Mouse (Mus musculus) myocyte (in vitro differentiated cells): ENCODE results near the gene Pigk. TPM values are rescaled to one million over a fixed set of nuclear protein-coding genes. Genes with fewer than 3 reads are reported as not detected.

Experiments used
- H3K27me3 ChIP-seq: one replicate; pipeline ENCODE4 v1.6.1; 2011; ENCODE audit not compliant: control insufficient read depth, insufficient read depth, insufficient read length
- H3K36me3 ChIP-seq: one replicate; pipeline ENCODE4 v1.6.1; 2011; ENCODE audit not compliant: control insufficient read depth, insufficient read depth
- H3K4me2 ChIP-seq: one replicate; pipeline ENCODE4 v1.6.1; 2011; ENCODE audit warnings: low read depth, control low read depth
- H3K4me3 ChIP-seq: one replicate; pipeline ENCODE4 v1.5.1; 2011; ENCODE audit warnings: mild to moderate bottlenecking, control low read depth, moderate library complexity
- H3K79me2 ChIP-seq: one replicate; pipeline ENCODE4 v1.6.1; 2011; ENCODE audit not compliant: control insufficient read depth, insufficient read depth
- H3ac ChIP-seq: one replicate; pipeline ENCODE4 v1.6.1; 2011; ENCODE audit not compliant: control insufficient read depth, insufficient read length
- CEBPB ChIP-seq: IDR thresholded peaks from 2 replicates; pipeline ENCODE4 v1.6.1; 2011; ENCODE audit warnings: mild to moderate bottlenecking, moderate library complexity; ENCODE audit not compliant: poor library complexity, insufficient read depth, severe bottlenecking
- E2F4 ChIP-seq: IDR thresholded peaks from one replicate; pipeline ENCODE4 v1.6.1; 2011; ENCODE audit warnings: mild to moderate bottlenecking, control low read depth, moderate library complexity; ENCODE audit not compliant: insufficient read depth
- MAX ChIP-seq: IDR thresholded peaks from one replicate; pipeline ENCODE4 v1.6.1; 2011; ENCODE audit warnings: low read depth, mild to moderate bottlenecking, control low read depth
- MYOD1 ChIP-seq, 3 experiments: IDR thresholded peaks; one replicate each; pipeline ENCODE4 v1.6.1; 2011; ENCODE audit warnings: control low read depth in 2 of 3, low read depth in 2 of 3, mild to moderate bottlenecking in 2 of 3, moderate library complexity in 1 of 3; ENCODE audit not compliant: insufficient read length in 2 of 3, control insufficient read depth in 1 of 3
- MYOG ChIP-seq, 3 experiments: IDR thresholded peaks; one replicate each; pipeline ENCODE4 v1.6.1; 2011; ENCODE audit warnings: control low read depth in 2 of 3, low read depth in 2 of 3, mild to moderate bottlenecking in 2 of 3; ENCODE audit not compliant: insufficient read length in 2 of 3, control insufficient read depth in 1 of 3, insufficient read depth in 1 of 3
- POLR2A ChIP-seq: IDR thresholded peaks from one replicate; pipeline ENCODE4 v1.6.1; 2011; ENCODE audit warnings: low read depth, mild to moderate bottlenecking, control low read depth, moderate library complexity; ENCODE audit not compliant: insufficient read length
- POLR2AphosphoS2 ChIP-seq: IDR thresholded peaks from one replicate; pipeline ENCODE4 v1.6.1; 2011; ENCODE audit warnings: low read depth, control low read depth; ENCODE audit not compliant: insufficient read length
- REST ChIP-seq: IDR thresholded peaks from one replicate; pipeline ENCODE4 v1.6.1; 2011; ENCODE audit warnings: mild to moderate bottlenecking, control low read depth, moderate library complexity; ENCODE audit not compliant: insufficient read depth, insufficient read length
- SRF ChIP-seq: IDR thresholded peaks from one replicate; pipeline ENCODE4 v1.6.1; 2011; ENCODE audit warnings: low read depth; ENCODE audit not compliant: control insufficient read depth, insufficient read length
- TCF12 ChIP-seq: IDR thresholded peaks from one replicate; pipeline ENCODE4 v1.6.1; 2011; ENCODE audit warnings: mild to moderate bottlenecking, control low read depth; ENCODE audit not compliant: poor library complexity, insufficient read depth, severe bottlenecking
- TCF3 ChIP-seq: IDR thresholded peaks from one replicate; pipeline ENCODE4 v1.6.1; 2011; ENCODE audit warnings: low read depth, control low read depth; ENCODE audit not compliant: insufficient read length
- USF1 ChIP-seq: IDR thresholded peaks from one replicate; pipeline ENCODE4 v1.6.1; 2011; ENCODE audit warnings: low read depth, mild to moderate bottlenecking, control low read depth, moderate library complexity
- polyA plus RNA-seq: library from polyadenylated mRNA; unstranded; fragments of >200 nt; fragmentation: generic; extraction: Trizol; gene quantifications from one replicate; pipeline ENCODE4 v1.2.1, GENCODE M21; 2012; ENCODE audit warnings: missing spikeins

The Pigk gene
- polyA plus RNA-seq, 1 experiment, result 20.7 TPM

DNA sequence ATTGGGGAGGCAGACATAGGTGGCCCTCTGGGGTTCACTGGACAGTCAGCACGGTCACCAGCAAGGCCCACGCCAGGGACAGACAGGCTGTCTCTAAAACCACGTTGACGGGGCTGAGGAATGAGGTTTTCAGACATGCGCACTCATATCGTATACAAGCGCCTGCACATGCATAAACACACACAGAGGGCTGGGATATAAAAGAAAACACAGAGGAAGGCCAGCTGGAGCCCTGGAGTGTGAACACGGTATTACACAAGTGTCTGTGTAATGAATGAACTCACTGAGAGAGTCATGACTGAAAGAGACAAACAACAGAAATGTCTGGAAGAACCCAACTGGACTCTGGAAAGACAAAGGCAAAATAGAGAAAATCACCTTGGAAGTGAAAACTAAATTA, 47.8 kb downstream of the Pigk start:
- H3K27me3 ChIP-seq, result no peaks in the 10 kb centered on the region
- TF ChIP-seq CEBPB, result no peak
- TF ChIP-seq SRF, result no peak
- TF ChIP-seq MAX, result no peak
- no peak for TF ChIP-seq TCF3
- TF ChIP-seq TCF12, result no peak
- TF ChIP-seq REST, result no peak
- TF ChIP-seq USF1, result no peak
- no peak for TF ChIP-seq MYOD1 (IDR thresholded peaks at IDR 0.05; ENCODE audit: control insufficient read depth in 1 of 3, insufficient read length in 2 of 3, low read depth in 2 of 3)
- no peak for TF ChIP-seq MYOG (IDR thresholded peaks at IDR 0.05; ENCODE audit: control insufficient read depth in 1 of 3, insufficient read depth in 1 of 3, insufficient read length in 2 of 3, low read depth in 2 of 3)
- no peak for TF ChIP-seq POLR2A
- no peak for TF ChIP-seq E2F4
- TF ChIP-seq POLR2AphosphoS2, result no peak
- H3K79me2 ChIP-seq, result no peaks in the 10 kb centered on the region
- H3K4me2 ChIP-seq, result no peak overlapping the region
- H3ac ChIP-seq, result no peak overlapping the region
- no peak overlapping the region for H3K4me3 ChIP-seq
- no peaks in the 10 kb centered on the region for H3K36me3 ChIP-seq

DNA sequence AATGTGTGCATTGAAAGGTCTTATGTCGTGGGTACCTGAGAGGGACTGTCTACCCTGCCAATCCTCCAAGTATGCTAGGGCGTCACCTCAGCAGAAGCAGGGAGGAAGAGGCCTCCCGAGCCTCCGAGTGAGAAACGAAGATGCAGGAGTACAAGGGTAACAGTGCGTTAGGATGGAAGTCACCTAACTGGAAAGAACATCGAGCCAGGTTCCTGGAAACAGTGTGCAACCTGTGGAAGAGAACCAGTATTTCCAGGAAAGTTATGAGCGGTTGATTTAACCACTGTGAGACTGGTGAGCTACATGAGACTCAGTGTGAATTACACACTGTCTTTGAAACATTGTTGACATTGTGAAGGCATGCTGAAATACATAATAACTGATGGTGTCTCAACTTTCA, 48.4 kb downstream of the Pigk start:
- Histone ChIP-seq H3K27me3 (no peaks in the 10 kb centered on the region), H3K79me2 (no peaks in the 10 kb centered on the region)
- TF ChIP-seq CEBPB, result no peak
- TF ChIP-seq MYOG (IDR thresholded peaks at IDR 0.05; ENCODE audit: control insufficient read depth in 1 of 3, insufficient read depth in 1 of 3, insufficient read length in 2 of 3, low read depth in 2 of 3), result no peak
- no peak for TF ChIP-seq MAX
- TF ChIP-seq POLR2A, result no peak

DNA sequence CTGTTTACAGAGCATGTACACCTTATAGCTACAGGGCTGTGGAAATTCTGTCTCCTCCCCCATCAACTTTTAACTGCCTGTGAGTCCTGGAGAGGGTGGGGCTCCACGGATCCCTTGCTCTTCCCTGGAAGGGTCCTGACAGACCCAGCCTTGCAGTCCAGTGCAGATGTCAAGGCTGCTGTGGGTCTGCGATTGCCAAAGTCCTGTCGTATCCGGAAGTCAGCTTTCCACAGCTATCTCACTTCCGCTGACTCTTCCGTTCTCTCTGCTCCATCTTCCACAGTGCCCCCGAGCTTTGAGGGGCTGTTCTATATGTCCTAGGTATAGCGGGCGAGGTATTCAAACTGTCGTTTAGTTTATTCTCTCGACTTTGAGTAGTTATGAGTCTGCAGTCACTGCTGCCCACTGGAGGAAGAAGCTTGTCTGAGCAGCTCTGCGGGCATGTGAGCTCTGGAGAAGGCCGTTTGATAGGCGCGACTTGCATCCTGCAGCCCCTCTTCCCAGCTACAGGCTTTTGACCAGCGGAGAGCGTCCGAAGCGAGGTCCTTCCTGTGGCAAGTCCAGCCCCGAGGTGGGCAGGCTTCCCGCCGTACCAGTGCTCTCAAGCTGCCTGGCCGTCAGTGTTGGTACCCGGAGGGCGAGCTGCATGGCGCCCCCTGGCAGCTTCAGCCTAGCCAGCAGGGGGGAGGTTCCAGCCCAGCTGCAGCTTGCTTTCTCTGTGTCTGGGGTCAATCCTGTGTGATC, 49.4 kb downstream of the Pigk start:
- Histone ChIP-seq H3ac (no peak overlapping the region), H3K4me2 (no peak overlapping the region), H3K4me3 (no peak overlapping the region), H3K36me3 (peaks cover 3% of the 10 kb centered on the region), H3K27me3 (no peaks in the 10 kb centered on the region), H3K79me2 (no peaks in the 10 kb centered on the region)
- TF ChIP-seq TCF3, result no peak
- no peak for TF ChIP-seq MAX
- TF ChIP-seq POLR2AphosphoS2, result no peak
- TF ChIP-seq REST, result no peak
- TF ChIP-seq USF1, result no peak
- TF ChIP-seq POLR2A, result no peak
- TF ChIP-seq CEBPB, result no peak
- TF ChIP-seq SRF, result no peak
- no peak for TF ChIP-seq E2F4
- TF ChIP-seq MYOD1 (IDR thresholded peaks at IDR 0.05; ENCODE audit: control insufficient read depth in 1 of 3, insufficient read length in 2 of 3, low read depth in 2 of 3), result no peak

More for the DNA sequence above, 48.4 kb downstream of the Pigk start:
- Histone ChIP-seq H3K36me3 (no peaks in the 10 kb centered on the region), H3K4me2 (no peak overlapping the region), H3K4me3 (no peak overlapping the region), H3ac (no peak overlapping the region)

- no peak for TF ChIP-seq E2F4
- no peak for TF ChIP-seq TCF12
- TF ChIP-seq CEBPB, result no peak
- TF ChIP-seq REST, result no peak
- TF ChIP-seq POLR2A, result no peak
- no peak for TF ChIP-seq TCF3
- no peak for TF ChIP-seq SRF
- no peak for TF ChIP-seq MAX
- TF ChIP-seq POLR2AphosphoS2, result no peak
- no peak for TF ChIP-seq MYOD1 (IDR thresholded peaks at IDR 0.05; ENCODE audit: control insufficient read depth in 1 of 3, insufficient read length in 2 of 3, low read depth in 2 of 3)
- no peak for TF ChIP-seq USF1
- TF ChIP-seq MYOG (IDR thresholded peaks at IDR 0.05; ENCODE audit: control insufficient read depth in 1 of 3, insufficient read depth in 1 of 3, insufficient read length in 2 of 3, low read depth in 2 of 3), result no peak
- H3K36me3 ChIP-seq, result peaks cover 14% of the 10 kb centered on the region
- H3K4me3 ChIP-seq, result no peak overlapping the region
- H3K27me3 ChIP-seq, result no peaks in the 10 kb centered on the region
- no peak overlapping the region for H3ac ChIP-seq
- H3K79me2 ChIP-seq, result no peaks in the 10 kb centered on the region
- H3K4me2 ChIP-seq, result peak overlapping the region; percentile 68
These were observed 50.8 kb downstream of the Pigk start for GRCm38 (mm10) chr3:152764516-152765312.
